ENCODE assay signal across 18 mouse cellular contexts in genomic region chr7:92842254-92842653, GRCm38 (mm10).
"Had no signal": no experiment of that assay in that cellular context is flagged by ENCODE, and none has a peak within 500 bp of the region (broad histone marks: within the 10 kb centered on the region; RNA-seq: fewer than 3 reads in every experiment).

No protein-coding gene starts in this region.

- H3K4me1 ChIP-seq: liver, embryonic 15.5 days; lung, embryonic 15.5 days; midbrain, embryonic 13.5 days; midbrain, embryonic 15.5 days; neural tube, embryonic 12.5 days had no signal

- H3K9me3 ChIP-seq: liver, embryonic 15.5 days; lung, embryonic 15.5 days; megakaryocyte, embryonic 14.5 days; midbrain, embryonic 13.5 days; midbrain, embryonic 15.5 days; neural tube, embryonic 12.5 days had no signal

- H3K27me3 ChIP-seq: liver, embryonic 15.5 days; lung, embryonic 15.5 days; megakaryocyte, embryonic 14.5 days; midbrain, embryonic 13.5 days; midbrain, embryonic 15.5 days; neural tube, embryonic 12.5 days had no signal

- H3K36me3 ChIP-seq: liver, embryonic 15.5 days; lung, embryonic 15.5 days; midbrain, embryonic 13.5 days; midbrain, embryonic 15.5 days; neural tube, embryonic 12.5 days had no signal

- DNase-seq: liver, postnatal 0 days; lung, adult 2 months; lung, postnatal 14 days; lung, postnatal 36 days; right cerebral cortex, postnatal 14 days; spleen, adult 18-20 months; thymus, adult 18-20 months; thymus, postnatal 14 days; thymus, postnatal 36 days had no signal

- H3K27ac ChIP-seq: liver, embryonic 15.5 days; lung, embryonic 15.5 days; macrophage; midbrain, embryonic 13.5 days; midbrain, embryonic 15.5 days; neural tube, embryonic 12.5 days had no signal

- ATAC-seq: liver, postnatal 0 days; lung, postnatal 0 days; midbrain, embryonic 13.5 days; midbrain, embryonic 15.5 days had no signal

- H3K4me2 ChIP-seq: liver, embryonic 15.5 days; lung, embryonic 15.5 days; midbrain, embryonic 11.5 days; midbrain, embryonic 13.5 days; midbrain, embryonic 15.5 days; neural tube, embryonic 12.5 days had no signal

- H3K9ac ChIP-seq: liver, embryonic 15.5 days; liver, postnatal 0 days; lung, embryonic 15.5 days; midbrain, embryonic 13.5 days; midbrain, embryonic 15.5 days; neural tube, embryonic 12.5 days had no signal

- H3K4me3 ChIP-seq: liver, embryonic 15.5 days; lung, embryonic 15.5 days; megakaryocyte, embryonic 14.5 days; midbrain, embryonic 13.5 days; midbrain, embryonic 15.5 days; neural tube, embryonic 12.5 days had no signal
